Mouse (Mus musculus): ENCODE results near the gene Lrfn1.

Gene Lrfn1

DNA sequence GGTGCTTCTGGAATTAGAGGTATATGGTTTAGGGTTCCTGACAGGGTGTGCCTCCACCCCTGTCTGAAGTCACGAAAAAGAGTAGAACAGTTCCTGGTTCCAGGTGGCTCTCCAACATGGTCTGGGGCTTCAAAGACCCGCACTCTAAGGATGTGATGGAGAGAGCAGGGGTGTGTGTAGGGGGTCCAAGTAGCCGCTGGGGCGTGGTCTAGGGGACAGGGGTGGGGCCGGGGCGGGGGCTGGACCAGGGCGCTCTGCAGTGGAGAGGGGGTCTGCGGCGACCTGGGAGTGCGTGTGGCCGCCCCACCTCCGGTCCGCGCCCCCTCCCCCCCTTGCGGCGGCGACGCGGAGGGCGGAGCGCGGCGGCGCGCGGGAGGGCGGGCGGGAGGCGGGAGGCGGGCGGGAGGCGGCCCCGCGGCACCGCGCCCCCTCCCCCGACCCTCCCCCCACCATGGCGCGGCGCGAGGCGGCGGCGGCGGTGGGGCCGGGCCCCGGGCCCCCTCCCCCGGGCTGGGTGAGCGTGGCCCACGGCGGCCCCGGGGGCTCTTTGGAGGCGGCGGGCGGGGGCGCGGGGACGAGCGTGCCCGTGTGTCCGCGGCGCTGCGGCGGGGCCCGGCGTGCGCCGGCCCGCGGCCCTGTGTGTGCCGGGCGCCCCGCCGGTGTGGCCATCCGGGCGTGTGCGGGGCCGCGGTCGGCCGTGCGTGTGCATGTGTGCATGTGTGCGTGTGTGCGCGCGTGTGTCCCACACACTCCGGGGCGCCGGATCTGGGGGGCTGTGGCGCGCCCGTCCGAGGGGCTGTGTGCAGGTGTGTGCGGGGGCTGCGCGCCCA is at the start of gene Lrfn1:
TSS of gene Lrfn1 (plus strand) at position 450 of the 830 bp plus-strand sequence.
- DNase-seq (ENCODE audit: low read depth, low spot score) = no peak

DNA sequence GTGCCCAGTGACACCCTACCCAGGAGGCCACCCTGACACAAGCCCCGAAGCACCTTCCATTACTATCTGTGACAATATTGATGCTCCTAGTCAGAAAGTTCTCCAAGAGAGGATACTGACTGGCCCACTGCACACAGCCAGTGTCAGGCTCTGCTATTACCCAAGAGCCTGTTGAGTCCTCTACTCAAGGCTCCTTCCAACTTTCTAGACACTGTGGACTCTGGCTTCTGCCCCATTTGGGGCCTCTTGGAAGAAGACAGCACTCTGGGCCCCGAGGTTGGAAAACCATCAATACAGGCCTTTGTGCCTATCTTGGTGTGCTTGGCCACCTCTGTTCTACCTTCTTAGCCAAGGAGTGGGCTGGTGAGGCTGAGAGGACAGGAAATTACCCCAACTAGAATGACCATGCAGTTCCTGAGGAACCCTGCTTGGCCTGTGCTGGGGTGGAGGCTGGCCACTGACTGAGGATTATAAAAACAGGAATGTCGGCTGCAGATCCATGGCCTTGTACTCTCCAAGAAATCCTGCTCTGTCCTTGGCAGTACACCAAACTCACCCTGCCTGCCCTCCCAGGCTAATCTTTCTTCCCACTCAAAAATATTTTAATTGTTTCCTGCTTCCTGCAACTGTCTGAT is 40.8 kb upstream of the Lrfn1 start:
- DNase-seq (ENCODE audit: low read depth, low spot score) = peak; percentile 86

DNA sequence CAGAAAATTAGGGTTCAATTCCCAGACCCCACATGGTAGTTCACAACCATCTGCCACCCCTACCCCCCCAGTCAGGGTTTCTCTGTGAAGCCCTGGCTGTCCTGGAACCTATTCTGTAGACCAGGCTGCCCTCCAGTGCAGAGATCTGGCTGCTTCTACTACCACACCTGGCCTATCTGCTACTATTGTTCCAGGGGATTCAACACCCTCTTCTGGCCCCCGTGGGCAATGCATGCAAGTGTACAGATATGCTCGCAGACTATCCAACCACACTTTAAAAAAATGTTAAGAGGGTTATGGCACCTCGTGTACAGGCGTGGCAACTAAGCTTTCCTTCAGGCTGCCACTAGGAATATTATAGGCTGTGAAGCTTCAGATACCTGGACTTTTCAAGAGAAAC is 39.0 kb upstream of the Lrfn1 start:
- DNase-seq (ENCODE audit: low read depth, low spot score) = no peak

DNA sequence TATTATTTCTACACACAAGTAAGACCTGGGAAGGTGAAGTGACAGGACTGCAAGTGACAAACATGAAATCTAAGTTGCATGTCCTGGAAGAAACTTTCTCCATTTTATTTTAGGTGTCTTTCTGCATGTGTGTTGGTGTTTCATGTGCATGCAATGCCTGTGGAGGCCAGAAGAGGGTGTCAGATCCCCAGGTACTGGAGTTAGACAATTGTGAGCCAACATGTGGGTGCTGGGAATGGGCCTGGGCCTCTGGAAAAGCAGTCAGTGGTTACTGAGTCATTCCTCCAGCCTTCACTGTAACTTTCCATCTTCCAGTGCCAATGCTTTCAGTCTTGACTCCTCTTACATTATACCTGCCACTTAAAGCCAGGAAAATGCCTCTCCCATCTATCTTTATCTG is 34.4 kb upstream of the Lrfn1 start:
- DNase-seq (ENCODE audit: low read depth, low spot score) = no peak

DNA sequence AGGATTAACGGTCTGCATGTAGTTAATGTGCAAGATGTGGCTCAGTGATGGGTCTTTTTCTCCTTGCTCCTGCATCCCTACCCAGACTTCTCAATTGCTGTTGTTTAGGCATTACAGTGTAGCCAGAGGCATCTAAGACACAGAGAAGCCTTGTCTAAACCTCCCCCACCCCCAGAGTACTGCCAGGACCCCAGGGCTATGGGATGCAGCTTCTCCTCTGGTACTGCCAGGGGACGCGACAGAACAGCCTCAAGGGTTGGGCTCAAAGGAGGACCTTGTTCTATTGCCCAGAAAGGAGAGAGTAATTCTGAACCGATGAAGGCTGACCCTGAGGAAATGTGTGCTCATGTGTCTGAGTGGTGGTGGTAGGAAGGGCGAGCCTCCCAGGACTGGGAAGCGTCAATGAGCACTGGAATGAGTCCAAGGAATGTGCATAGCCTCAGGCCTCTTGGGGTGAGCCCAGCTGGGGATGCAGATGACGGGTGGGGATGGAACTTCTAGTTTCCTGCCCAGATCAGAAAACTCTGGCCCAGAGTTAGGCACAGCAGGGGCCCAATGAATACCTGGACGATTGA is 33.6 kb upstream of the Lrfn1 start:
- DNase-seq (ENCODE audit: low read depth, low spot score) = peak; percentile 87

DNA sequence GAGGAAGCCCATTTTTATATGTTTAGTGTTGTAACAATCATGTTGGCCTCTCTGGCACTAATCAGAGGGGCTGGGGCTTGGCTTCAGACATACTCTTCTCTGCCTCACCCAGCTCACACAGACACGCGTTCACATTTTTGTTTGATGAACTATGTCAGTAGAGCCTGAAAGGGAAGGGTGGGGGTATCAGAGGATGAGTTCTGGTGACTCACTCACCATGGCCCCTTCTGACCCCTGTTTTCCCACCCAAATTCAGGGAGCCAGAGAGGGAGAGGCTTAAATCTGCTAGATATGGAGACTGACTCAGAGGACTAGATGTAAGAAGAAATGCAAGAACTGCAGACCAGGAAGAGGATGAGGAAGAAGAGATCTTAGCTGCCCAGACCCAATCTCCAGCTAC is 32.4 kb upstream of the Lrfn1 start:
- DNase-seq (ENCODE audit: low read depth, low spot score) = peak; percentile 35

DNA sequence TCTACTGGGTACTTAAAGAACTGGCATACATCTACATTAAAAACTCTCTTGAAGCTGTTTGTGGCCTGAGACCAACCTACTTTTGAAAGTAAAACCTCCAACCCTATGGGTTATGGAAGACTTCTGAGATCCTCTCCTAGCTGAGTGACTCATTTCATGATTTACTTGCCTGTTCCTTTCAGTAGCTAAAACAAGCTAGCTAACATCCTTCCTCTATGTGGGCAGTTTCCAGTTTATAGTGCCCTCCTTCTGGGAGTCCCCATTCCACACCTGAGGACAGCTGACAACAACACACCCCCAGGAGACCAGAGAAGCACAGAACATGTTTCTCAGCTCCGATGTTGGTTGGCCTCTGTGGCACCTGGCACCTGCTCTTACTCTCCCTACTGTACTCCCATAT is 28.8 kb upstream of the Lrfn1 start:
- no peak for DNase-seq (ENCODE audit: low read depth, low spot score)

DNA sequence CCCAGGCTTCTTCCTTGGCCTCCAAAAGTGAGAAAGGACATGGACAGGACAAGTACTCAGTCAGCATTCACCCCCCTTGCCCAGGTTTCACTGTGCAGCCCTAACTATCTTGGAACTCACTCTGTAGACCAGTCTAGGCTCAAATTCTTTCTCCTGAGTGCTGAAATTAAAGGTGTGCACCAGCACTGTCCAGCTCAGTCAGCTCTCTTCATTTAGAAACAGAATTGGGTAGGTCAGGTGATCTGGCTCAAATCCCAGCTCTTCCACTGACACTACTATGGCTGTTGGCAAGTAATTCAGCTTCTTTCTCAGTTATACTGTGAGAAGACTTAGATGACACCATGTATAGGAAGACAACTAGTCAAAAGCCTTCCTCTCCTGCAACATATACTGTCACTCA is 24.0 kb upstream of the Lrfn1 start:
- DNase-seq (ENCODE audit: low read depth, low spot score) = no peak

DNA sequence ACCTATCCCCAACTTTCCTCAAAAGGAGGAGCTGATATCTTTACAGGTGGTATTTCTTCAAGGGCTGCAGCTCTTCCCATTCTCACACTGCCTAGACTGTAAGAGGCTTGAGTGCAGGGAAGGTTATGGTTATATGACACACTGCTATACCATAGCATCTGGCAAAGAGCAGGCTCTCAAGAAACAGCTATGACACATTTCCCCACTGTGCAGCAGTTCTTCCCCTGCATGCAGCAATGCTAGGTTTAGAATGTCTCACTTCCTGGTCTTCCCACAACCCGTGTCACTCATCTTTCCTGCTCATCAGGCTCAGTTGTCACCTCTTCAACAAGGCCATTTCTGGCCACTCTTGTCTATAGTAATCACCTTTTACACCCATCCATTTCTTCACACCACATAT is 21.3 kb upstream of the Lrfn1 start:
- DNase-seq (ENCODE audit: low read depth, low spot score) = no peak

DNA sequence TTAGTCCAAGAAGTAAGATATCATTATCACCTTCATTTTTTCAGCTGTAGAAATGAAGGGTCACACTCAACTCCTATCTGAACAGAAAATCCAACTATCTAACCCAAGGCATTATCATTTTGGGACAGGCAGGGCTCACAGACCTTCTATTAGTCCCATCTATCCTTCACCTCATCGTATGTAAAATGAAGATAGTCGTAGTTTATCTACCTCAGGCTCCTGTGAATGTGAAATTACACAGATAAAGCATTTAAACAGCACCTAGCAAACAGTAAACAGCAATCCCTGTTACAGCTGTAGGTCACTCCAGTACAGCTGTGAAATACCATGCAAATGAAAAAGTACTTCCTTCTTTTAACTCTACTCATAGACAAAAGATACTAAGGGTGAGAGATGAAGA is 19.5 kb upstream of the Lrfn1 start:
- DNase-seq (ENCODE audit: low read depth, low spot score) = no peak

DNA sequence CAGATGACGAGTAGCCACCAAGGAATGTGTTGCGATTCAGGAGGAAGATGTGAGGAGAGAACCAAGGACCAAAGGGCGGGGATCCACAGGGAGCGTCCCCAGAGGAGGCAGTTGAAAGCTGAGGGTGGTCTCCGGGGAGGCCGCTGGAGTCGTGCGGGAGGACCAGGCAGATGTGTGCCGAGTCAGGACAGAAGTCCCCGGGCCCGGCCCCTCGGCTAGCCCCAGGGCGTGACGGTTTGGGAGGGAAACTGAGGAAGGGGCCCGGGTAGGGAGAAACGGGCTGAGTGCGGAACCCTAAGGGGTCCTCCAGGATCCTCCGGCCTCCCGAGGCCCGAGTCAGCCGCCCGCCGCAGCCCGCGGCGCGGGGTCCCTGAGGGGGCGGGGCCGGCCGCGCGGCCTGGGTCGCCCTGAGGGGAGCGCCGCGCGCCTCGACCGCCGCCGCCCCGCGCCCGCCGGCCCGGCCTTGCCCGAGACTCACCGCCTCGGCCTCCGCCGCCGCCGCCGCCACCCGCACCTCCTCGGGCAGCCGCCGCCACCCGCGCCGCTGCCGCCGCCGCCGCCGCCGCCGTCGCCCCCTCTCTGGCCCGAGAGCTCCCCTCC is 16.0 kb upstream of the Lrfn1 start:
- DNase-seq (ENCODE audit: low read depth, low spot score) = no peak

DNA sequence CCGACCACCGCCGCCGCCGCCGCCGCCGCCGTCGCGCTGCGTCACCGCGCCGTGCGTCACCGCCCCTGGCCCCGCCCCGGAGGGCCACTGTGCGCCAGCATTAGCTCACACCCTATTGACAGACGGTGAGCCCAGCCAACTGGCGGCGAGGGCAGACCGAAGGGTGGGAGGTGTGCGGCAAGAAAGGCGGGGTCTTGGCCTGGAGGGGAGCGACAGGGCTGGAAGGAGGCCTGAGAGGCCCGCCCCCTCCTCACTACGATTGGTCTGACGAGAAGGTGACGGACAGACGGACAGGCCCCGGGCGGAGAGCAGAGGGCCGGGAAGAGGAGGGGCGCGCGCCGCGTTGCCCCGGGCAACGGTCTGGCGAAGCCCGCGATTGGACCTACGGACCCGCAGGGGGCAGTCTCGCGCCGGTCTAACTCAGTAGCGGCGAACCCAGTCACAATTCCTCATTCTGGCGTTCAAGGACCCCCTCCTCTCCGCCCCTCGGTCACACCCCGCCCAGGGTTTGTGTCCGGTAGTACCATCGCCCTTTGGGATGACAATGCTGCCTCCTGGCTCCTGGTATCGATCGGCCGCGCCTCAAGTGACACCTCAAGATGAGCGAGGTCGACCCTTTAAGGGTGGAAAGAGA is 15.4 kb upstream of the Lrfn1 start:
- DNase-seq (ENCODE audit: low read depth, low spot score) = peak; percentile 100

DNA sequence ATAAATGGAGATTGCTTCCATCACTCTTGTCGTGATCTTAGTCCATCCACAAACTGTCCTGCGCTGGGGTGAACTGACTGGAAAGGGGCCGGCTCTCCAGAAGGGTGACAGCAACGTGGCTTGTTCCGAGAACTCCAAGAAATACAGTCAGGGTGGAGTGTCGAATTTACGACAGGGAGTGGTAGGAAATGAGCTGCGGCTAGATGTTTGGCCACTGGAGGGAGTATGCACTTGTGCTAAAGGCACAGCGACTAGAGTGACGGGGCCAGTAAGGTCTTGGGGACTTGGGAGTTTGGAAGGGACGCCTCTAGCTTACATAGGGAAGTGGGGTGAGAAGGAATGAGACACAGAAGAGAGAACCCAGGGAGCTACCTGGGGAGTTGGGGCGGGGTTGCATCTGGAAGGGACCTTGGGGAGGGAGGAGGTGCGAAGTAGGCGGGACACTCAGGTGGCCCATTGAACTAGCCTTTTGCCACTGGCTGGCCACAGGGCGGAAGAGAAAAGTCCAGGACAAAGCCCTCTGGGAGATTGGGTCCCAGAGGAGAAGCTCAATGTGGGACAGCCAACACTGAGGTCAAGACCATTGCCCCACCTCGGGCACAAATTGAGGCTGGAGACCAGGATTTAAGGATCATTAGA is 14.7 kb upstream of the Lrfn1 start, which contains the start of gene Gmfg:
TSS of gene Gmfg (plus strand) at position 516 of the 639 bp plus-strand sequence.
- peak; percentile 83 for DNase-seq (ENCODE audit: low read depth, low spot score)

DNA sequence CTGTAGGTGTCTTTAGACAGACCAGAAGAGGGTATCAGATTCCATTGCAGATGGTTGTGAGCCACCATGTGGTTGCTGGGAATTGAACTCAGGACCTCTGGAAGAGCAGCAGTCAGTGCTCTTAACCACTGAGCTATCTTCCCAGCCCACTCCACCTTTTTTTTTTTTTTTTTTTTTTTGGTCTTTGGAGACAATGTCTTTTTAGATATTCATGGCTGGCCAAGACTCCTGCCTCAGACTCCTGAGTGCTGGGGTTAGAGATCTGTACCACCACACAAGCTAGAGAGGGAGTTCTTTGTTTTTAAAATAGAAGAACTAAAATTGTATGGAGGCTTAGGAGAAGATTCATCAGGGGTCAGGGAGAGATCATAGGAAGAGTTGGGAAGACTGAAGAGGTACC is 13.8 kb upstream of the Lrfn1 start:
- no peak for DNase-seq (ENCODE audit: low read depth, low spot score)

DNA sequence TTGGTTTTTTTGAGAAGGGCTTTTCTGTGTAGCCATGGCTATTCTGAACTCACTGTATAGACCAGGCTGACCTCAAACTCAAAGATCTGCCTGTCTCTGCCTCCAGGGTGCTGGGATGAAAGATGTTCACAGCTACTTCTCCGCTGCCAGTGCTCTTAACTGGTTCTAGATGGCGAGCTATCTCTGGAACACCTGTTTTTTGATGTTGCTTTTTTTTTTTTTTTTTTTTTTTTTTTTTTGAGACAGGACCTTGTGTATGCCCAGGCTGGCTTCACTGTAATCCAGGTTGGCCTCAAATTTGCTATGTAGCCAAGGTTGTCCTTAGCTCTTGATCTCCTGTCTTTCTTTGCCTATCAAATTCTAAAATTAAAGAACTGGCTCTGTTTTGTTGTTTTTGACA is 13.0 kb upstream of the Lrfn1 start:
- DNase-seq (ENCODE audit: low read depth, low spot score) = no peak

DNA sequence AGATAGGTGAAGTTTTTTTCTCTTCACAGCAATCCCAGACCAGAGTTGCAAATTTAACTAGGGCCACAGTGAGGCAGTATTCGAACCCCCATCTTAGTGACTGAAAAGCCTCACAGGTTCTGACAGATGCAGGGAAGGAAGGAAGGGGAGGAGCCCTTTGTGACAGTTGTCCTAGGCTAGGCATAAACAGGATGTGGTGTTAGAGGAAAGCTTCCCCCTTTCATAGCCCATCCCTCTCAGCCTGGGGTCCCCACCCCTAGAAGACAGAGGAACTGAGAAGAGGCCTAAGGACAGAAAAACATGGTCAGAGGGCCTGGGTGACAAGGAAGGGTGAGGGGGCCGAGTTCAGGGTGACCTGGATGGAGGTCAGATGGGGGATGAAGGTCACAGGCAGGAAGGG is 11.0 kb upstream of the Lrfn1 start:
- DNase-seq (ENCODE audit: low read depth, low spot score) = peak; percentile 70

DNA sequence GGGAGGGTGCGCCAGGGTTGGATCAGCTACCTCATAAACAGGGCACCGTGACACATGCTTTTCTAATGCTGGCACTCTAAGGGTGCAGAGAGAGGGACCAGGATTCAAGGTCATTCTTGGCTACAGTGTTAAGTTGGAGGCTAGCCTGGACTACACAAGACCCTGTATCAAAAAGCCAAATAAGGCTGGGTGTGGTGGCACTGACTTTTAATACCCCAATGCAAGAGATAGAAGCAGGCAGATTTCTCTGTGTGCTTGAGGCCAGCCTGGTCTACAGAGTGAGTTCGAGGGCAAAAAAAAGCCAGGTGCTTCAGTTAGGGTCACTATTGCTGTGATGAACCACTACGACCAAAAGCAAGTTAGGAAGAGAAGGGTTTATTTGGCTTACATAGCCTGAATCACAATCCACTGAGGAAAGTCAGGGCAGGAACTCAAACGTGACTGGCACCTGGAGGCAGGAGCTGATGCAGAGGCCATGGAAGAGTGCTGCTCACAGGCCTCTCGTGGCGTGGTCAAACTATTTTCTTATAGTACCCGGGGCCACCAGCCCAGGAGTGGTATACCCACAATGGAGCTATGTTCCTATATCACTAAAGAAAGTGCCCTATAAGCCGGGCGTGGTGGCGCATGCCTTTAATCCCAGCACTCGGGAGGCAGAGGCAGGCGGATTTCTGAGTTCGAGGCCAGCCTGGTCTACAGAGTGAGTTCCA is 9.8 kb upstream of the Lrfn1 start:
- DNase-seq (ENCODE audit: low read depth, low spot score) = no peak

DNA sequence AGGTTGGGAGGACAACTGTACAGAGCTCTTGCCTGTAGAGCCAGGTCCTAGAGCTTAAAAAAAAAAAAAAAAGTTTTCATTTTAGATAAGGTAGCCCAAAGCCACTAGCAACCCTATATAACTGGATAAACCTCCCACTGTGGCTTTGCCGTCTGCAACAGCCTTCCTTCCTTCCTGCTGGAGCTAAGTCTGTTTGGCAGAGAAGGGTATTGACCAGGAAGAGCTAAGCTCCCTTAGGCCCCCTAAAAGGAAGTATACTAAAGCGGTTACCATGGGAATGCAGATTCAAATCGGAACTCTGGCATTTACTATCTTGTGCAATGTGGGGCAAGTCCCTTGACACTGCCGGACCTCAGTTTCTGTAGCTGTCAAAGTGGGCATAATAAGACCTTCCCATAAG is 9.1 kb upstream of the Lrfn1 start:
- DNase-seq (ENCODE audit: low read depth, low spot score) = peak; percentile 50

DNA sequence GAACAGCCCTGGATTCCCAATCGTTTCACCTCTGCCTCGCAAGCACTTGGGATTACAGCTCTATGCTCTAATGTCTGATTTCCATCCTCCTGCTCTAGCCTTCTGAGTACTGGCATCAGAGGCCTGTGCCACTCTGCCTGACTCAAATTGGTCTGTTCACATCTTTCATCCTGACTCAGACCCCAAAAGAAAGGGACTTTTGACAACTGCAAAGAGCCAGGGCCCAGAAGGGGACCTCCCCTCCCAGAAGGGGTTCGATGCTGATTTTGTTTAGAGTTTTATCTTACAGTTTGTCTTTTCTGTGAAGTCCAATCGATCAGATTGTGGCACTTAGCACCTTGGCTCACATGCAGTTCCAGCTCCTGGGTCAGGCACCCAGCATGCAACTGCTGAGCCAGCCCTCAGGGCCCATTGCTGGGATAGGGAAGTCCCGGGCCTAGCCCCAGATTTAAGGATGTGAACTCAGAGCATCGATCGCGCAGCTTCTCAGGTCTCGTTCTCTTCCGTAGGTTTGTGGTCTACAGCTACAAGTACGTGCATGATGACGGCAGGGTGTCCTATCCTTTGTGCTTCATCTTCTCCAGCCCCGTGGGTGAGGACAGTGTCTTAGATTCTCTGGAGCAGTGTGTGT is 7.3 kb upstream of the Lrfn1 start:
- DNase-seq (ENCODE audit: low read depth, low spot score) = no peak

DNA sequence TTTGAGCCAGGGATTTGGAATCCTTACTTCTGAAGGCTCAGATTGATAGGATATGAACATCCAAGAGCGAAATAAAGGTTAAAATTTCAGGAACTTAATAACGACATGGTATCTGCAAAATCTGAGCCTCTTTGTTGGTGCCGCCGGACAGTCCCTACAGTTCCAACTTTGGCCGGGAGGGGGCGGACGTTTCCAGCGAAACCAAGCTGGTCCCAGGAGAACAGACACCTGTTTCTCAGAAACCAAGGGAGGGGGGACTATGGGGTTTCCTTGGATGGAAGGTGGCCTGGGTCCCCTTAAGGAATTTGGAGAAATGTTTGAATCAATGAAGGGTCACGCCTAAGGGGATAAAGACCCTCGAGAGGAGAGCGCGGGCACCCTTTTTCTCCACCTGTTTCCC is 5.3 kb upstream of the Lrfn1 start:
- DNase-seq (ENCODE audit: low read depth, low spot score) = peak; percentile 31

All from skeletal muscle tissue, adult 2 months (tissue).